Mouse (Mus musculus): ENCODE results near the gene Snx17.

The Snx17 gene

DNA sequence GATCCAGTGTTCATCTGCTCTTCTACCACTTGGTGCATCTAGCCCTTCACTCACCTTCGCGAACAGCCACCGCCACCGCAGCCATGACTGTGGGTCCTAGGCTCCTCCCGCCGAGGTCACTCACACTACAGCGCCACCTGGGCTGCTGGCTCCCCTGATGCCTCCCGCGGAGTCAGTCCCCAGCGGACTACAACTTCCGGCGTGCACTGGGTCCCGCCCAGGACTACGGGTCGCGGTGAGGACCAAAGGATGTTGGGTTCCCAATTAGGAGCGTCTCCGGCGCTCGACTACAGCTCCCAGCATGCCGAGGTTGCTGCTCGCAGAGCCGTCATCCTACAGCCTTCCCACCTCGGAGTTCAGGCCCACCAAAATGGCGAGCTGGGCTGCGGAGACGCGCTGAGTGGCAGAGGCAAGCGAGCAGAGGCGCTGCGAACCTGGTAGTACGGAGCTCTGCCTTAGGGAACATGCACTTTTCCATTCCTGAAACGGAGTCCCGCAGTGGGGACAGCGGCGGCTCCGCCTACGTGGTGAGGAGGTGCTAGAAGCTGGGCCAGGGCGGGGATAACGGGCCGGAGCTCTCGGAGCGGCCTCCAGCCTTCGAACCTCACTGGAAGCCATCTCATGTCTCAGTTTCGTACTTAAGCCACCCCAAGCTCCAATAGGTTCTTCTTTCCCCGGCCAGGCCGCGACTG is at the start of gene Snx17, which contains the start of gene Eif2b4:
Gene Snx17 (plus strand): TSS at position 289 of the 692 bp plus-strand sequence.
Gene Eif2b4 (minus strand): TSS at position 492 of the 692 bp plus-strand sequence.
- in situ Hi-C loops (cut with MboI; ENCODE audit: unreplicated experiment in 2 of 2) = loop anchor here in 1 of 2 experiments (5.0 to 25.0 kb wide), 2 partner anchors 134 to 269 kb away; partner anchors contain the start of gene Zfp512

DNA sequence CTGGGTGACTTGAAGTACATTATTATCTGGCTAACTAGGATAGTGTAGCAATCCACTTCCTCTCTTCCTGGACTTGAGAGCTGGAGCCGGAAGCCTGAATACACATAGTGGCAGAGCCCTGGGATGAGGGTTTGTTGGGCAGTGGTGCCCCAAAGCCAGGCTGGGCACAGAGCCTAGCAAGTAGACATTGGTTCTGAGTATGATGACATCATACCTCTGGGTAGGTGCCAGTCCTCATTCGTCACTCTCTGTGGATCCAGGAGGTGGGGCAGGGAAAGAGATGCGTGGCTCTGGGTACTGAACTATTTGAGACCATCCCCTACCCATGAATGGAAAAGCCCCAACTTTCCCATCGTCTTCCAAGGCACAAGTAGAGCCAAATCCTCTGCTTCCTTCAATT is 43.2 kb upstream of the Snx17 start:
- in situ Hi-C loops (cut with MboI; ENCODE audit: unreplicated experiment in 2 of 2) = no loop called here

DNA sequence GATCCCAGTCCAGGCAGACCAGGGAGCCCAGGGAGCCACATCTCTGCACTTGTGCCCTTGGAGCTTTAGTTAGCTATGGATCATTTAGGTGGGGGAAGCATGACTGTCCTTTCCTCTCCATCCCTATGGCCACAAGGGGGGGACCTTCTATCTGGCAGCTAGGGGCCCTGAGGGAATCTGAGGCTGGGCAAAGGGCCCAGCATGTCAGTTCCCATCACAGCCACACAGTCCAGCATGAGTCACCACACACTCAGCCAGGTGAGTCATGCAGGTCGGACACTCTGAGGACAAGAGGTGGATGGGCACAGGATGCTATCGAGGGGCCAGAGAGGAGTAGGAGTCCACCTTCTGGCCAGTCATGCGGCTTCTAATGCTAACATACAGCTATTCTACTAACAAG is 41.3 kb upstream of the Snx17 start:
- in situ Hi-C loops (cut with MboI; ENCODE audit: unreplicated experiment in 2 of 2) = no loop called here

DNA sequence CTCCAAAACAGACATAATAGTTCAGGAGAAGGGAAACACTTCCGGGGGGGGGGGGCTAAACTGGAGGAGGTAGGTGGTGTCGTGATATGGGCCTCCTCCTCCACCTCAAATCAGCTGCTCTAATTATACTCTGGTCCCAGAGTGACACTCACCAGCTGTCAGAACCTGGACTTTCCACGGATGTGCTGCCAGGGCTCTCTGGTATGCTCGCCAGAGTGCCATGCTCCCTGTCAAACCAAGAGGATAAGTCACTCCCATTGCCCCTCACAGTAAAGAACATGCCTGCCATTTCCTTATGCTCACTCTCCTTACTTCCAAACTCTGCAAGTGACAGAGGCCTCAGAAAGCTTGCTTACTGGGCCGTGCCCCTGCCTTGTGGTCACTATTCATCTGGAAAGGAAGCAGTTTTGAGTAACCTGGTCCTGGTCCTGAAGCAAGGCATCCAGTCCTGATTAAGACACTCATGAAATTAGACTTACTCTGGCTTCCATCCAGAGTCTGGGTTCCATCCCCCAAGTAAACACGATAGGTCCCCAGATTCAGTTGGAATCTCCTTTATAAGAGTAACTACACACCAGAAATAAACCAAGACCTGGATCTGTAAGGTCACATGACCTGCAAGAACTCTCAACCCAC is 39.4 kb upstream of the Snx17 start:
- in situ Hi-C loops (cut with MboI; ENCODE audit: unreplicated experiment in 2 of 2) = no loop called here

DNA sequence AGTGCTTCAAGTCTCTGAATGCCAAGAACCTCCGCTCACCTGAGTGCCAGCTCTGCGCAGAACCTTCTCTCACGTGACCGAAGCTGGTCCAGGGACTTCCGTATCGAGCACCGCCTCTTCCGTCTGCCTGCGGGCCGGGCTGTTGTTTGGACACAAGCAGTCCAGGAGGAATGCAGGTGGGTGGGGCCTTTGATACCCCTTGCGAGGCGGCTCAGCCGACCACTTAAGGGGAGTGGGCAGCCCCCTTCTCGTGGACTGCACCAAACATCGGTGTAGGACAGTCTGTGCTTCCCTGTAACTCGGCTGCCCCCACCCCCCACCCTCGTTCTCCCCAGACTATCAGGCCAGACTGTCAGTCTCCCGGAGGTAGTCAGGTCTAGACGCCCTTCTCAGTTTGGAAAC is 38.9 kb upstream of the Snx17 start, which contains the start of gene Mpv17:
Gene Mpv17 (minus strand): TSS at position 100 of the 402 bp plus-strand sequence.
- in situ Hi-C loops (cut with MboI; ENCODE audit: unreplicated experiment in 2 of 2) = no loop called here

DNA sequence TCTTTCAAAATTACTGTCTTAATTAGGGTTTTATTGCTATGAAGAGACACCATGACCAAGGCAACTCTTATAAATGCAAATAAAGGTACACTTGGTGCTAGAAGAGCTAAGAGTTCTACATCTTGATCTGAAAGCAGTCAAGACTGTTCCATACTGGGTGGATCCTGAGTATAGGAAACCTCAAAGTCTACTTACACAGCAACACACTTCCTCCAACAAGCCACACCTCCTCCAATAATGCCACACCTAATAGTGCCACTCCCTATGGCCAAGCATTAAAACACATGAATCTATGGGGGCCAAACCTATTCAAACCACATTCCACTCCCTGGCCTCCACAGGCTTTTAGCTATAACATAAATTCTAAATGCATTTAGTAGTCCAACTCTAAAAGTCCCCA is 30.6 kb upstream of the Snx17 start:
- in situ Hi-C loops (cut with MboI; ENCODE audit: unreplicated experiment in 2 of 2) = no loop called here

DNA sequence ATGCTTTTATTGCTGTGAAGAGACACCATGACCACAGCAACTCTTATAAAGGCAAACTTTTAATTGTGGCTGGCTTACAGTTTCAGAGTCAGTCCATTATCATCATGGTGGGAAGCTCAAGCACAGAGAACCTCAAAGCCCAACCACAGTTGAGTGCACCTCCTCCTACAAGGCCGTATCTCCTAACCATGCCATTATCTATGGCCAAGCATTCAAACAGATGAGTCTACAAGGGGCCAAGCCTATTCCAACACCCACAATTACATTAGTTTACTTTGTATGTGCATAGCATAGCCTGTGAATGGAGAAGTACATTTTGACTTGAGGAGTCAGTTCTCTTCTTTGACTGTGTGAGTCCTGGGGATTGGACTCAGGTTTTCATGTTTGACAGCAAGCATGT is 28.1 kb upstream of the Snx17 start:
- in situ Hi-C loops (cut with MboI; ENCODE audit: unreplicated experiment in 2 of 2) = no loop called here

DNA sequence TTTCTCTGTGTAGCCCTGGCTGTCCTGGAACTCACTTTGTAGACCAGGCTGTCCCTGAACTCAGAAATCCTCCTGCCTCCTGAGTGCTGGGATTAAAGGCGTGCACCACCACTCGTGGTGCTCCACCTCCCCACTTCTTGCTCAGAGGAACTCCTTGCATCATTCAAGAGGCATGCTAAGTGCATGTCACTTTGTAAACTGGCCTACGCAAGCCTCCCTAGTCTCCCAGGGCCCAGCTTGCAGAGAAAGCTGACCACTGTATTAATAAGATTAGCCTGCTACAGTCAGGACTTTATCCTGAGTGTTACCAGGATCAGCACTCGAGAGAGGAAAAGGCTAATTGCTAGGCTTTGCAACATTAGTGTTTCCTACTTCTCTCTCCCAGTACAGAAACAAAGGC is 24.4 kb upstream of the Snx17 start:
- in situ Hi-C loops (cut with MboI; ENCODE audit: unreplicated experiment in 2 of 2) = no loop called here

DNA sequence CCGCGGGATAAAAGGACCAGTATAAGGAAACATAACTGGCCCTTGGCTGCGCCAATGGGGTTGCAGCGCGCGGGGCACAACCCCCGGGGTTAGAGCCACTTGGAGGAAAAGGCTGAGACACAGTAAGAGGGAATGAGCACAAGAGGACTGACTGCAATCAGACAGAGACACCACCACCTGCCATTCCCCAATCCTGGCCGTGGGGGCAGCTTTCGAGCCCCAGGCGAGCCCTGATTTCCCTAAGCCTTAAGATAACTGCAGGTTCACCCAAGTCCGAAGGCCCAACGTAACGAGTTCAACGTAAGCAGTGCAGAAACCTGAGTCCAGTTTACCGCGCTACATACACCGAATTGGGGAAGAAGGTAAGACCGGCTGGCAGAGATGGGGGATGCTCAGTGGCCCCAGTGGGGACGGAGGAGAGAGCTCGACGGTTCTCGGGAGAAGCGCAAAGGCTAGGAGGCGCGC is 13.7 kb upstream of the Snx17 start:
- in situ Hi-C loops (cut with MboI; ENCODE audit: unreplicated experiment in 2 of 2) = loop anchor here in 1 of 2 experiments (25.0 kb wide), 1 partner anchor 283 kb away; the partner anchor contains the start of gene Zfp512

DNA sequence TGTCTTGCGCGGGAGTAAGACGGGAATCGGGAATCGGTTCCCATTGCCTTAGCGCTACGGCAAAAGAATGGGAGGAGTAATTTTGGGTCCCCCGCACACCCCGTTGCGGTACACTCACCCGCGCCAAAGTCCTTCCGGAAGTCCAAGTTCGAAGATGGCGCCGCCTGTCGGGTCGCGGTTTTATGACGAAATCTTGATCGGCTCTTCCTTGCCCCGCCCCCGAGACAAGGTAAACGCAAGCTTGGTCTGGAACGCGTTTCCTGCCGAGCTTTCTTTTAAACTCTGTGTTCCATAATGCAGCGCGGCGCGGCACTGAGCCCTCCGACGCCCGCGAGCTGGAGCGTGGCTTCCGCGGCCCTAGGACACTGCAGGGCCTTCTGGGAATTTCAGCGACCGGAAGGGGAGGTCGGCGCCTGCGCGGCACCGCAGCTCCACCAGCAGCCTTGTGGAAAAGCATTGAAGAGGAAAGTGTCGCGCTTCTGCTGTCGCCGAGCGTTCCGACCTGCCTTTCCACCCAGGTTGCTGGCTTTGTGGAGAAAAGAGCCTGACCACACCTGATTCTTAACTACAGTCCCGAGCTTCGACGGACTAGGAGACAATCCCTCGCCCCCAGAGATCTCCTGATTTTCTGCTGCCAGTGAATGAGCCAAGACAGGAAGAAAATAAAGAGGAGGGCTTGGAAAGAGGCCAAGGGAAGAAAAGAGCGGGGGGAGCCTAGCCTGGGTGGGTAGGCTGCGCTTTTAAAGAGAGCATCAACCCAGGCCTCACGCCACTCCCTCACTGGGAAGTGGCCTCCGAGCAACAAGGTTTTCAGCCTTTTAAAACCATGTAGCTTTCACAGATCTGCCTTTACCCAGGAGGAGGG is 13.0 kb upstream of the Snx17 start, which contains the start of the genes Gm29609 and Gtf3c2:
Gene Gm29609 (minus strand): TSS at position 146 of the 865 bp plus-strand sequence.
Gene Gtf3c2 (minus strand): TSS at position 379 of the 865 bp plus-strand sequence.
- in situ Hi-C loops (cut with MboI; ENCODE audit: unreplicated experiment in 2 of 2) = loop anchor here (10.0 to 25.0 kb wide), 2 partner anchors 282 to 285 kb away; partner anchors contain the start of gene Zfp512 (in 1 of the 2)

DNA sequence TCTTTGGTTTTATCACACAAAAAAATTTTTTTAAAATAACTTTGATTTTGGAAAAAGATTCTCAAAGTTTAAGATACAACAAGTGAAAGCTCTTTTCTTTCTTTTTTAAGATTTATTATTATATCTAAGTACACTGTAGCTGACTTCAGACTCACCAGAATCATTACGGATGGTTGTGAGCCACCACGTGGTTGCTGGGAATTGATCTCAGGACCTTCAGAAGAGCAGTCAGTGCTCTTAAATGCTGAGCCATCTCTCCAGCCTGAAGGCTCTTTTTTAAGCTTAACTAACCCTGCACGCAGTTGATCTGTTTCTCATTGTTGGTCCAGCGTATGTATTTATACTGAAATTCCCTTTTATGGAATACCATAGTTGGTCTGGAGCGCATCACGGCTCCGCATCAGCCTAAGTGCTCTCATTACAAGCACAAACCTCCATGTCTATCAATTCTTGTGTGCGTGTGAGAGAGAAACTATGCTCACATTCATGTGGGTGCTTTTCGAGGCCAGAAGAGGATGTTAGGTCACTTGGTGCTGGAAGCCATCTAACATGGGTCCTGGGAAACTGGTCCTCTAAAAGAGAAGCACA is 11.8 kb upstream of the Snx17 start:
- in situ Hi-C loops (cut with MboI; ENCODE audit: unreplicated experiment in 2 of 2) = loop anchor here (10.0 to 25.0 kb wide), 2 partner anchors 281 to 284 kb away; partner anchors contain the start of gene Zfp512 (in 1 of the 2)

DNA sequence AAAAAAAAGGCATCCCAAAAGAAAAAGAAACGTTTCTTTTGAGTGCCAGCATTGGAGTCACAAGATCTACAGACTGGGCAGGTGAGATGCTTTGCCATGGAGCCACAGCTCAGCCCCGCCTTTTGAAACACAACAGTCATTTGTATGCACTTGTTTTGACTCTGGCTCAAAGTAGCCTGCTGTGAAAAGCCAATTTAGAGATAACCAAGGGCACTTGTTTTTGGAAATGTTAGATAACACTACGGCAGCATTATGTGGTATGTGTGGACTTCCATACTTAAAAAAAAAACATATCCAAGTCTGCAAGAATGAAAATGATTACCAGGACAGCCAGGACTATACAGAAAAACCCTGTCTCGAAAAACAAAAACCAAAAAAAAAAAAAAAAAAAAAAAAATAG is 9.3 kb upstream of the Snx17 start:
- in situ Hi-C loops (cut with MboI; ENCODE audit: unreplicated experiment in 2 of 2) = loop anchor here (10.0 to 25.0 kb wide), 2 partner anchors 279 to 281 kb away; partner anchors contain the start of gene Zfp512 (in 1 of the 2)

DNA sequence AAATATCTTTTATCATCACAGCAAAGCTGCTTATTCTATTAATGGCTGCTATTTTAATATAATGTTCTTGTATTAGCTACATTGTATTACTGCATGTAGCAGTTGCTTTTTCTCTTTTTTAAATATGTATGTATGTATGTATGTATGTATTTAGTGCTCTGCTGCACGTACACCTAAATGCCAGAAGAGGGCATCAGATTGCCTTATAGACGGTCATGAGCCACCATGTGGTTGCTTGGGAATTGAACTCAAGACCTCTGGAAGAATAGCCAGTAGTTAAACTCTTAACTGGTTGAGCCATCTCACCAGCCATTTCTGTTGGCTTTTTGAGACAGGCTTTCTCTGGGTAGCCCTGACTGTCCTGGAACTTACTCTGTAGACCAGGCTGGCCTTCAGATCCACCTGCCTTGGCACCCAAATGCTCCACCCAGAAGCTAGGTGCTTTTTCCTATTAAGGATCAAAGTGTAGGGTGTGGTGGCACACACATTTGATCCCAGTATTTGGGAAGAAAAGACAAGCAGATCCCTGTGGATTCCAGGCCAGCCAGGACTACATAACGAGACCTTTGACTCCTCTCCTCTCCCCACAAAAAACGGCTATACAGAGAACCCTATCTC is 4.7 kb upstream of the Snx17 start:
- in situ Hi-C loops (cut with MboI; ENCODE audit: unreplicated experiment in 2 of 2) = loop anchor here (5.0 to 25.0 kb wide), 3 partner anchors 139 to 276 kb away; partner anchors contain the start of gene Zfp512 (in 1 of the 2)

DNA sequence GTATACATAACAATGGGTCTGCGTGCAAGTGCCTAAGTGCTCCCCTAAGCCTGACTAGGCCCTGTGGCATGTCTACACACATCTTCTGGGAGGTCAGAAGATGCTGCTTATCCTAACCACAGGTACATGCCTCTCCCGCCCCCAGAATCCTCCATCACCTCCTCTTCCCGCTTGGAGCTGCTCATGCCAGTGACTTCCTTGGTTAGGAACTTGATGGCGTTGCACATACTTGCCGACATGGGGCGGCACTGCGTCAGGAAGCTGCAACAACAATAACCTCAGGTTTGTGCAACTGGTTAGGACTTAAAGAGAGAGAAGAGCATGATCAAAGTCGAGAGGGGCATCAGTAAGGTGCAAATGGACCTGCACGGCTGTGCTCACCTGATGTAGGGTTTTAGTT is 2.8 kb upstream of the Snx17 start:
- in situ Hi-C loops (cut with MboI; ENCODE audit: unreplicated experiment in 2 of 2) = loop anchor here in 1 of 2 experiments (5.0 to 25.0 kb wide), 2 partner anchors 137 to 272 kb away; partner anchors contain the start of gene Zfp512

DNA sequence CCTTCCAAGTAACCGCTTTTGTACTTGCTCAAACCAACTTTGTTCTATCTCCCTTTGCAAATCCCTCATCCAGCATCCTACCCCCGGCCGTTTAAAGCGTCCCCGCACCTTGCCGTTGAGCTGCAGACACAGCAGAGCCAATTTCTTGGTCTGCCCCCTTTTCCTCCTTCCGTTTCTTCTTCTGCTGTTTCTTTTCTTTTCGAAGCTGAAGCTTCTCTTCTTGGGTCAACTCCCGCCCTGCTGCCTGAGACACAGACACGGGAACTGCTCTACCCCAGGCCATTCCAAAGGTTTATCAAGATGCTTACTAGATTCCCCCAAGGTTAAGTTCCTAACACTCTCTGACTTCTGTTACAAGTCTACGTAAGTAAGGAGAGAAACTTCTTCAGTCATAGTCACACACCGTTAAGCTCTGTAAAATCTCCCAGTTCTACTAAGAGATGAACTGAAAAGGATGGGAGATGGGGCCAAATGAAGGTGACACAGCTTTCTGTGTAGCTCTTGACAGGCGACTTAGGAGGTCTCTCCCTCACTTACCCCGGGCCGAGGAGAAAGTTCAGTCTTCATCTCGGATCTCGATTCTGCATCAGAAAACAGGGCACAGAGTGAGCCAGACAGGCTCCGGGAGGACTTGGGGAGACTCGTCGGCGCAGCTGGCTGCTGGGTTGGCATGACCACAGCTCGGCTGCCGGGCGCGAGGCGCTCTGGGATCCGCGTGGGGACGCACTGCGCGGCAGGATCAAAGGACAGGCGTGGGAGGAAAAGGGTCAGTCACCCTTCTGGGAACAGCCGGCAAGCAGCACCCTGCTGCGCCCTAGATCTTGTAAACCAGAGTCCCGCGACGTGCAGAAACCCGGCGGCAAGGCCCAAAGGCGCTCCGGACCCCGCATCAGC is 735 bp upstream of the Snx17 start:
- in situ Hi-C loops (cut with MboI; ENCODE audit: unreplicated experiment in 2 of 2) = loop anchor here in 1 of 2 experiments (5.0 to 25.0 kb wide), 2 partner anchors 135 to 270 kb away; partner anchors contain the start of gene Zfp512

DNA sequence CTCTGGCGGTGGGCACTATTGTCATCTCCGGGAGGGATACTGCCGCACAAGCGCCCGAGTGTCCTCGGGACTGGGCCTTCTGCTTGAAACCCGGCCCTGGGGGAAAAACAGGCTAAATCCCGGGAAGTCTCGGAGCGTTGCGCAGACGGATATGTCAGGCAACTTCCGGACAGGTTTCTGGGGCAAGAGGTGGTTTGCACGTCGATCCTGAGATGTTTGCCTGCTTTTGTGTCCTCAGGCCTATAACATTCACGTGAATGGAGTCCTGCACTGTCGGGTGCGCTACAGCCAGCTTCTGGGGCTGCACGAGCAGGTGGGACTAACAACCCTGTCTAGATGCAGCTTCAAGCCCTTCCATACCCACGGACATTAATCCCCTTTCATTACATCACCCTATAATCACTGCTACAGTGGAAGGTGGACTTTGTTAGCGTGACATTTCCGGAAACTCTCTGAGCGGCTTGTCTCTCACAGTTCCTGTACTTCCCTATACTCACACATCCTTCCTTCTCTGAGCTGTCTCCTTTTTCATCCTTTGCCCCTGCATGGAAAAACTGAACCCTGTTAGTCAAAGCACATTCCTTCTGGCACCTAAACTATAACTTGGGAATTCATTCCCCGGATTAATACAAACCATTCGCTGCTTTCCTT is 729 bp downstream of the Snx17 start:
- in situ Hi-C loops (cut with MboI; ENCODE audit: unreplicated experiment in 2 of 2) = loop anchor here in 1 of 2 experiments (5.0 to 25.0 kb wide), 2 partner anchors 134 to 269 kb away; partner anchors contain the start of gene Zfp512
